Comparison of ENCODE assay signal across 27 mouse cellular contexts in the genomic region with DNA sequence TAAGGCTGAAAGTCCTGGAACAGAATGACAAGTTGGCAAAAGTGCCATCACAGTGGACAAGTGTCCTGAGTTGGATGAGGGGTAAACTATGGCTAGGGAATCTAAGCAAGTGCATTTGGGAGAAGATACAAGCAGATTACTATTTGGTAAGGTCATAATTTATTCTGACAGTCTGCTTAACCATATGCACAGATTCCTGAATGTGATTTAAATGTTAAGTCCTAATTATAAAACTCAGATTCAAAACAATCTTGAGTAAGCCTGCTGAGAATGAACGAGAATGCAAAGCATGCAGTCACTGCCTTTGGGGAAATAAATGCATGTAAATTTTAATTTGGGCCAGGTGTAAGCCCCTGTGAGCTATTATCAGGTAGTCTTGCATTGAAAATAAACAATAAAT.
A peak's percentile ranks its signal among the peaks of the same experiment; 100 is the strongest.
DNase-seq lines count a peak whose midpoint lies in the region; ATAC-seq lines count a peak whose summit lies in the region.
"Had no signal": no experiment of that assay in that cellular context is flagged by ENCODE, and none has a peak within 500 bp of the region (broad histone marks: within the 10 kb centered on the region; RNA-seq: fewer than 3 reads in every experiment).

No protein-coding gene starts in this region.

- WGBS in forebrain, embryonic 13.5 days = 60% methylated on average over 1 of the region's 1 CpGs
- 74% methylated on average over 1 of the region's 1 CpGs for WGBS in forebrain, embryonic 10.5 days
- WGBS in forebrain, embryonic 16.5 days = 43% methylated on average over 1 of the region's 1 CpGs
- WGBS in limb, embryonic 10.5 days = 69% methylated on average over 1 of the region's 1 CpGs

- no peaks in the 10 kb centered on the region for H3K27me3 ChIP-seq in forebrain, embryonic 13.5 days
- H3K27me3 ChIP-seq in forebrain, embryonic 10.5 days (ENCODE audit: poor library complexity, severe bottlenecking) = no peaks in the 10 kb centered on the region
- H3K27me3 ChIP-seq in forebrain, embryonic 16.5 days (replicated peaks; ENCODE audit: control insufficient read depth, insufficient read depth, low read length) = no peaks in the 10 kb centered on the region
- no peaks in the 10 kb centered on the region for H3K27me3 ChIP-seq in limb, embryonic 10.5 days (ENCODE audit: low read depth, poor library complexity, severe bottlenecking)
- H3K27me3 ChIP-seq: embryonic facial prominence, embryonic 13.5 days; heart, embryonic 13.5 days had no signal

- no peak overlapping the region for H3K9ac ChIP-seq in forebrain, embryonic 13.5 days
- no peak overlapping the region for H3K9ac ChIP-seq in forebrain, embryonic 16.5 days (replicated peaks; ENCODE audit: low read depth, low read length)
- H3K9ac ChIP-seq: embryonic facial prominence, embryonic 13.5 days; heart, embryonic 13.5 days; hindbrain, embryonic 14.5 days had no signal

- no peak for DNase-seq in forebrain, embryonic 10.5 days (ENCODE audit: extremely low spot score, low spot score)
- DNase-seq in frontal cortex, postnatal 25 days (ENCODE audit: low spot score in 2 of 2) = no peak
- no peak for DNase-seq in limb, embryonic 10.5 days (ENCODE audit: low spot score)
- DNase-seq: adrenal gland, adult 8-10 months; adrenal gland, postnatal 25 days; cerebellum, adult 11 months; cerebellum, adult 2 months; cerebellum, adult 9-11 months; cerebellum, postnatal 25 days; gastrocnemius, postnatal 10 days; gastrocnemius, postnatal 36 days; heart, adult 2 months; heart, postnatal 14 days; heart, postnatal 4 days; kidney, adult 18-20 months had no signal

- no peaks in the 10 kb centered on the region for H3K9me3 ChIP-seq in forebrain, embryonic 13.5 days (replicated peaks)
- no peaks in the 10 kb centered on the region for H3K9me3 ChIP-seq in forebrain, embryonic 10.5 days
- no peaks in the 10 kb centered on the region for H3K9me3 ChIP-seq in forebrain, embryonic 16.5 days (ENCODE audit: control insufficient read depth, low read length)
- no peaks in the 10 kb centered on the region for H3K9me3 ChIP-seq in limb, embryonic 10.5 days (replicated peaks)
- H3K9me3 ChIP-seq: embryonic facial prominence, embryonic 13.5 days; heart, embryonic 10.5 days; heart, embryonic 13.5 days had no signal

- H3K36me3 ChIP-seq in forebrain, embryonic 13.5 days (ENCODE audit: poor library complexity, severe bottlenecking) = no peaks in the 10 kb centered on the region
- no peaks in the 10 kb centered on the region for H3K36me3 ChIP-seq in forebrain, embryonic 10.5 days (replicated peaks)
- H3K36me3 ChIP-seq in forebrain, embryonic 16.5 days (ENCODE audit: control insufficient read depth, insufficient read depth) = no peaks in the 10 kb centered on the region
- H3K36me3 ChIP-seq in limb, embryonic 10.5 days = no peaks in the 10 kb centered on the region
- H3K36me3 ChIP-seq: embryonic facial prominence, embryonic 13.5 days; heart, embryonic 10.5 days; heart, embryonic 13.5 days had no signal

- H3K27ac ChIP-seq in forebrain, embryonic 13.5 days = no peak overlapping the region
- no peak overlapping the region for H3K27ac ChIP-seq in forebrain, embryonic 10.5 days
- no peak overlapping the region for H3K27ac ChIP-seq in forebrain, embryonic 16.5 days (ENCODE audit: low read length)
- no peak overlapping the region for H3K27ac ChIP-seq in limb, embryonic 10.5 days
- H3K27ac ChIP-seq: embryonic facial prominence, embryonic 13.5 days; heart, adult 2 months; heart, embryonic 10.5 days; heart, embryonic 13.5 days; hindbrain, embryonic 14.5 days; hindbrain, postnatal 0 days had no signal

- H3K4me2 ChIP-seq in forebrain, embryonic 13.5 days = no peak overlapping the region
- H3K4me2 ChIP-seq in forebrain, embryonic 16.5 days (ENCODE audit: low read length) = no peak overlapping the region
- H3K4me2 ChIP-seq: embryonic facial prominence, embryonic 13.5 days; heart, embryonic 13.5 days; hindbrain, embryonic 14.5 days had no signal

- peak; percentile 50; the same call in 1 of the 2 replicates for ATAC-seq in forebrain, embryonic 13.5 days
- ATAC-seq in frontal cortex, adult (ENCODE audit: low TSS enrichment) = peak; percentile 73
- ATAC-seq in forebrain, embryonic 16.5 days = peak; percentile 84
- ATAC-seq: activated CD4-positive, CD25-positive, alpha-beta regulatory T cell, adult 4 months; hindbrain, postnatal 0 days; inflammation-experienced regulatory T-cells, adult 6 months; intestine, embryonic 16.5 days had no signal

- no peak overlapping the region for H3K4me3 ChIP-seq in forebrain, embryonic 13.5 days
- H3K4me3 ChIP-seq in forebrain, embryonic 10.5 days = no peak overlapping the region
- no peak overlapping the region for H3K4me3 ChIP-seq in forebrain, embryonic 16.5 days (replicated peaks; ENCODE audit: low read length)
- H3K4me3 ChIP-seq in limb, embryonic 10.5 days = no peak overlapping the region
- H3K4me3 ChIP-seq: embryonic facial prominence, embryonic 13.5 days; erythroblast, embryonic 14.5 days; heart, adult 2 months; heart, embryonic 10.5 days; heart, embryonic 13.5 days had no signal

- H3K4me1 ChIP-seq in forebrain, embryonic 13.5 days = no peaks in the 10 kb centered on the region
- no peaks in the 10 kb centered on the region for H3K4me1 ChIP-seq in forebrain, embryonic 10.5 days
- H3K4me1 ChIP-seq in forebrain, embryonic 16.5 days (replicated peaks; ENCODE audit: control insufficient read depth, insufficient read depth, low read length) = no peaks in the 10 kb centered on the region
- H3K4me1 ChIP-seq in limb, embryonic 10.5 days = no peaks in the 10 kb centered on the region
- H3K4me1 ChIP-seq: embryonic facial prominence, embryonic 13.5 days; heart, embryonic 10.5 days; heart, embryonic 13.5 days had no signal
